Mouse (Mus musculus) heart, adult 10 weeks (tissue): ENCODE measurements around the gene Gfra1. TPM values are rescaled to one million over a fixed set of nuclear protein-coding genes. Genes with fewer than 3 reads are reported as not detected.

Experiments used
- polyA plus RNA-seq: library from polyadenylated mRNA; stranded (reverse); fragments of 350-450 nt; fragmentation: Illumina TruSeq; extraction: RNeasy Lipid Tissue Mini Kit (QIAGEN cat#74804); gene quantifications from one replicate; pipeline ENCODE4 v1.2.3, GENCODE M21; 2014; ENCODE audit warnings: low read depth, low replicate concordance

Gene Gfra1
- 6.0 TPM for polyA plus RNA-seq

GRCm38 (mm10) chr19:58455496-58456061 is at the start of gene Gfra1:
Gfra1 (minus strand) TSS chr19:58455909.

Other genes starting within 250 kb of the Gfra1 start
- gene Ccdc172, start 56.1 kb upstream of the Gfra1 start, polyA plus RNA-seq, result not detected
- not detected for gene Pnlip, start 196.6 kb upstream of the Gfra1 start, polyA plus RNA-seq